Mouse (Mus musculus) heart, adult 11 months (tissue): ENCODE measurements at regions not wholly inside any gene's neighbourhood (a gene's known extent, or its start where the extent isn't known, plus 50 kb on each side); places are given as distances from the start of the nearest gene placed in this dataset.
"Not testable (repeated sequence)": the region's sequence is repeated elsewhere in the genome, so short reads cannot be mapped to it uniquely, and the experiment has no call there.

Source experiments
- DNase-seq: peaks from one replicate; pipeline ENCODE4 v3.0.0; 2022

- peak; percentile 55 for DNase-seq
Measured at GRCm38 (mm10) chr3:49382290-49382689, 374.8 kb downstream of the Pcdh18 start.

DNA sequence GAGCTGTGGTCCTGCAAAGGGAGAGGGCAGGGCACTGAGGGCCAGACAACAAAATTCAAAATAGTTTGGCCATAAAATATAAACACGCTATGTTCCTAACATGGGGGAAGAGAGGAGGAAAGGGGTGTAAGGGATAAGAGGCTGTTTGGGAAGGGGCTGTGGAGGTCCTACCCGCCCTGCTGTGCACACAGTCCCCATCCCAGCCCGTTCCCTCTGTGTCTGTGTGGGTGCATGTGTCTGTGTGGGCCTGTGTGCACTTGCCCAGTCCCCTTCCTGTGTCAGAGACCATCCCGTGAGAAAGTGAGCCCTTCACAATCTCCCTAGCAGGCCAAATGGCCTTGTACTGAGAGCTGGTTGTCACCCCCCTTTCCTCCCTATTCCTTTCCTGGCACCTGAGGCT, 379.6 kb downstream of the Pcdh18 start:
- DNase-seq, result not testable (repeated sequence)
